8 mouse cellular contexts compared by ENCODE assay signal in the genomic region with DNA sequence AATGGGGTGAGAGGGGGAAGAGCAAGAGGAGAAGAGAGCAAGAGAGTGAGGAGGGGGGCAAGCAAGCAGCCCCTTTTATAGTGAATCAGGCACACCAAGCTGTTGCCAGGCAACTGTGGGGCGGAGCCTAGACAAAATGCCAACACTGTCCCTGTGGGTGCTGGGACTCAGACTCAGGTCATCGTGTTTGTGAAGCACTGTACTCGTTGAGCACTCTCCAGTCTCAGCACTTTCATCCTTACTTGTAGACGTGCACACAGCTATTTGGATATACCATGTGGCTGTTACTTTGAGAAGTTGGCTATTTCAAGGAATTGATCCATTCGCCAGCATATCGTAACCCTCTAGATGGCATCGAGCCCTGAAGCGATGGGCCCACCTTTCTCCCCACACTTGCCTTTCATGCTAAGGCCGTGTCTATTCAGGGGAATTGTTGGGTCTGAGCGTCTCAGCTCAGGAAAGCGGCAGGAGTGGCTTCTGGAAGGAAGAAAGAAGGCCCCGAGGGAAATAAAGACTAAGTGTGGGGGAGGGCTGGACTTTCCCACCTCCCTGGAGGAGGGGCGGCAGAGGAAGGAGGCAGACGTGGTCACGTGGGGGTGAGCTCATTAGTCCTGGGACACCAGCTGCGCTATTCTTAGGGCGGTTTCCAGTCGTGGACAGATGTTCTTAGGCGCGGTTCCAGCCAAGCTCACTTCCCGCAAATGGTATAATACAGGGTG. TPM values are rescaled to one million over a fixed set of nuclear protein-coding genes. Genes with fewer than 3 reads are reported as not detected.
A peak's percentile ranks its signal among the peaks of the same experiment; 100 is the strongest.
DNase-seq lines count a peak whose midpoint lies in the region; ATAC-seq and TF ChIP-seq lines count a peak whose summit lies in the region.

No protein-coding gene starts in this region.

- 0 out of 2 replicates have a peak overlapping the region, but pooled peaks have one; percentile 9 for H3K9ac ChIP-seq in embryonic facial prominence, embryonic 15.5 days
- peak overlapping the region; percentile 84 for H3K9ac ChIP-seq in heart, embryonic 13.5 days
- peak overlapping the region; percentile 69 for H3K9ac ChIP-seq in kidney, embryonic 16.5 days (replicated peaks; ENCODE audit: low read length)
- H3K9ac ChIP-seq in lung, embryonic 14.5 days = peak overlapping the region; percentile 42
- no peak overlapping the region; the same call in 1 of the 2 replicates for H3K9ac ChIP-seq in neural tube, embryonic 14.5 days (replicated peaks; ENCODE audit: low read depth, low read length)

- 1% methylated on average over 21 of the region's 21 CpGs for WGBS in embryonic facial prominence, embryonic 15.5 days
- WGBS in heart, embryonic 13.5 days = 1% methylated on average over 21 of the region's 21 CpGs
- 2% methylated on average over 21 of the region's 21 CpGs for WGBS in kidney, embryonic 16.5 days
- WGBS in lung, embryonic 14.5 days = 1% methylated on average over 21 of the region's 21 CpGs
- WGBS in neural tube, embryonic 14.5 days = under 1% methylated on average over 21 of the region's 21 CpGs

- peak; percentile 76 for DNase-seq in 3134 (ENCODE audit: extremely low read depth, insufficient read length, low spot score)
- peak; percentile 37 for DNase-seq in T-cell, adult 2 months (ENCODE audit: low spot score)
- peak; percentile 94 for DNase-seq in lung, embryonic 14.5 days
- peak; percentile 29 to 62 for DNase-seq in thymus, postnatal 36 days

- ATAC-seq in embryonic facial prominence, embryonic 15.5 days (ENCODE audit: insufficient number of reproducible peaks, low FRiP score, low TSS enrichment, low read depth) = peak; percentile 89
- ATAC-seq in heart, embryonic 13.5 days (ENCODE audit: extremely low read depth, insufficient number of reproducible peaks, low FRiP score, low TSS enrichment) = peak; percentile 72; the same call in 1 of the 2 replicates
- peak; percentile 72 for ATAC-seq in kidney, embryonic 16.5 days (ENCODE audit: low FRiP score, low TSS enrichment)
- peak; percentile 89 for ATAC-seq in lung, embryonic 14.5 days (ENCODE audit: insufficient read depth)
- ATAC-seq in neural tube, embryonic 14.5 days (ENCODE audit: low read depth) = peak; percentile 64

- H3K27ac ChIP-seq in embryonic facial prominence, embryonic 15.5 days (replicated peaks) = peak overlapping the region; percentile 88
- H3K27ac ChIP-seq in heart, embryonic 13.5 days (replicated peaks) = peak overlapping the region; percentile 98
- peak overlapping the region; percentile 90 for H3K27ac ChIP-seq in kidney, embryonic 16.5 days (ENCODE audit: low read length)
- peak overlapping the region; percentile 94 for H3K27ac ChIP-seq in lung, embryonic 14.5 days (ENCODE audit: low read depth)
- peak overlapping the region; percentile 85 for H3K27ac ChIP-seq in neural tube, embryonic 14.5 days (ENCODE audit: low read depth, low read length)

- no peak for TF ChIP-seq CTCF in lung, embryonic 14.5 days (IDR thresholded peaks at IDR 0.05; ENCODE audit: low read depth)

- H3K4me2 ChIP-seq in embryonic facial prominence, embryonic 15.5 days (replicated peaks) = peak overlapping the region; percentile 62
- H3K4me2 ChIP-seq in heart, embryonic 13.5 days = peak overlapping the region; percentile 75
- H3K4me2 ChIP-seq in kidney, embryonic 16.5 days (replicated peaks; ENCODE audit: low read depth, low read length) = peak overlapping the region; percentile 65
- H3K4me2 ChIP-seq in lung, embryonic 14.5 days = peak overlapping the region; percentile 77
- H3K4me2 ChIP-seq in neural tube, embryonic 14.5 days (ENCODE audit: low read depth, low read length) = peak overlapping the region; percentile 46

- H3K9me3 ChIP-seq in embryonic facial prominence, embryonic 15.5 days (replicated peaks) = no peaks in the 10 kb centered on the region
- H3K9me3 ChIP-seq in heart, embryonic 13.5 days = no peaks in the 10 kb centered on the region
- H3K9me3 ChIP-seq in kidney, embryonic 16.5 days (ENCODE audit: low read length) = no peaks in the 10 kb centered on the region
- H3K9me3 ChIP-seq in lung, embryonic 14.5 days (ENCODE audit: low read depth, low read length) = no peaks in the 10 kb centered on the region
- no peaks in the 10 kb centered on the region for H3K9me3 ChIP-seq in neural tube, embryonic 14.5 days (ENCODE audit: control insufficient read depth, low read length)

- H3K27me3 ChIP-seq in embryonic facial prominence, embryonic 15.5 days = no peaks in the 10 kb centered on the region
- H3K27me3 ChIP-seq in heart, embryonic 13.5 days (replicated peaks) = no peaks in the 10 kb centered on the region
- no peaks in the 10 kb centered on the region for H3K27me3 ChIP-seq in kidney, embryonic 16.5 days (ENCODE audit: insufficient read depth, low read length)
- no peaks in the 10 kb centered on the region for H3K27me3 ChIP-seq in lung, embryonic 14.5 days (ENCODE audit: insufficient read depth, low read length)
- no peaks in the 10 kb centered on the region for H3K27me3 ChIP-seq in neural tube, embryonic 14.5 days (ENCODE audit: control insufficient read depth, insufficient read depth, low read length)

- H3K4me1 ChIP-seq in embryonic facial prominence, embryonic 15.5 days = peaks cover 56% of the 10 kb centered on the region
- H3K4me1 ChIP-seq in heart, embryonic 13.5 days = peaks cover 89% of the 10 kb centered on the region
- H3K4me1 ChIP-seq in kidney, embryonic 16.5 days (ENCODE audit: insufficient read depth, low read length) = peaks cover 58% of the 10 kb centered on the region
- H3K4me1 ChIP-seq in lung, embryonic 14.5 days (ENCODE audit: insufficient read depth) = peaks cover 18% of the 10 kb centered on the region
- H3K4me1 ChIP-seq in neural tube, embryonic 14.5 days (ENCODE audit: control insufficient read depth, insufficient read depth, low read length) = peaks cover 44% of the 10 kb centered on the region

- peak overlapping the region; percentile 33 for H3K4me3 ChIP-seq in embryonic facial prominence, embryonic 15.5 days (replicated peaks)
- H3K4me3 ChIP-seq in heart, embryonic 13.5 days = peak overlapping the region; percentile 45
- peak overlapping the region; percentile 30 for H3K4me3 ChIP-seq in kidney, embryonic 16.5 days (ENCODE audit: low read length)
- H3K4me3 ChIP-seq in lung, embryonic 14.5 days (ENCODE audit: low read depth, low read length) = peak overlapping the region; percentile 30
- peak overlapping the region; percentile 19; the same call in 1 of the 2 replicates for H3K4me3 ChIP-seq in neural tube, embryonic 14.5 days (ENCODE audit: low read depth, low read length)

- no peaks in the 10 kb centered on the region for H3K36me3 ChIP-seq in embryonic facial prominence, embryonic 15.5 days
- H3K36me3 ChIP-seq in heart, embryonic 13.5 days = peaks cover 9% of the 10 kb centered on the region
- H3K36me3 ChIP-seq in kidney, embryonic 16.5 days (ENCODE audit: insufficient read depth, low read length) = no peaks in the 10 kb centered on the region
- 0 out of 2 replicates have a peak, but pooled peaks cover 2% of the 10 kb centered on the region for H3K36me3 ChIP-seq in lung, embryonic 14.5 days (ENCODE audit: insufficient read depth)
- H3K36me3 ChIP-seq in neural tube, embryonic 14.5 days (ENCODE audit: control insufficient read depth, insufficient read depth, low read length) = no peaks in the 10 kb centered on the region

RNA-seq across cellular contexts. Expression of gene Trak1, which starts 16.5 kb away (rescaled TPM):
- polyA plus RNA-seq in embryonic facial prominence, embryonic 15.5 days (2015; fragmentation: Nextera tagmentation; extraction: Ambion mirVana) = 28.4 and 28.9 TPM in 2 replicates
- polyA plus RNA-seq in heart, embryonic 13.5 days (2015; fragmentation: Nextera tagmentation; extraction: Ambion mirVana) = 30.4 and 32.2 TPM in 2 replicates
- 16.2 and 17.7 TPM in 2 replicates for polyA plus RNA-seq in kidney, embryonic 16.5 days (2015; fragmentation: Nextera tagmentation; extraction: Ambion mirVana)
- 20.8 and 20.9 TPM in 2 replicates for polyA plus RNA-seq in lung, embryonic 14.5 days (2014; fragmentation: Nextera tagmentation; extraction: Ambion mirVana)
- 58.6 and 60.0 TPM in 2 replicates for polyA plus RNA-seq in neural tube, embryonic 14.5 days (2014; fragmentation: Nextera tagmentation; extraction: Ambion mirVana)

RNA-seq across cellular contexts. Expression of gene Ulk4, which starts 36.8 kb away (rescaled TPM):
- polyA plus RNA-seq in embryonic facial prominence, embryonic 15.5 days (2015; fragmentation: Nextera tagmentation; extraction: Ambion mirVana) = 143 and 159 TPM in 2 replicates
- polyA plus RNA-seq in heart, embryonic 13.5 days (2015; fragmentation: Nextera tagmentation; extraction: Ambion mirVana) = 95.9 and 112 TPM in 2 replicates
- polyA plus RNA-seq in kidney, embryonic 16.5 days (2015; fragmentation: Nextera tagmentation; extraction: Ambion mirVana) = 144 and 148 TPM in 2 replicates
- 123 and 125 TPM in 2 replicates for polyA plus RNA-seq in lung, embryonic 14.5 days (2014; fragmentation: Nextera tagmentation; extraction: Ambion mirVana)
- 65.5 and 86.7 TPM in 2 replicates for polyA plus RNA-seq in neural tube, embryonic 14.5 days (2014; fragmentation: Nextera tagmentation; extraction: Ambion mirVana)

Comparison
In these comparisons a context has a peak if more than half of its experiments do, and no peak if none do; other contexts are left out.
1. Peak in every context shown above with its lines: DNase-seq, ATAC-seq, H3K4me3 ChIP-seq and H3K27ac ChIP-seq.
2. DNase-seq: peak in every context shown above with its lines; median percentile 94 in lung, embryonic 14.5 days; 76 in 3134; 46 in thymus, postnatal 36 days; 37 in T-cell, adult 2 months.